In the genomic region with DNA sequence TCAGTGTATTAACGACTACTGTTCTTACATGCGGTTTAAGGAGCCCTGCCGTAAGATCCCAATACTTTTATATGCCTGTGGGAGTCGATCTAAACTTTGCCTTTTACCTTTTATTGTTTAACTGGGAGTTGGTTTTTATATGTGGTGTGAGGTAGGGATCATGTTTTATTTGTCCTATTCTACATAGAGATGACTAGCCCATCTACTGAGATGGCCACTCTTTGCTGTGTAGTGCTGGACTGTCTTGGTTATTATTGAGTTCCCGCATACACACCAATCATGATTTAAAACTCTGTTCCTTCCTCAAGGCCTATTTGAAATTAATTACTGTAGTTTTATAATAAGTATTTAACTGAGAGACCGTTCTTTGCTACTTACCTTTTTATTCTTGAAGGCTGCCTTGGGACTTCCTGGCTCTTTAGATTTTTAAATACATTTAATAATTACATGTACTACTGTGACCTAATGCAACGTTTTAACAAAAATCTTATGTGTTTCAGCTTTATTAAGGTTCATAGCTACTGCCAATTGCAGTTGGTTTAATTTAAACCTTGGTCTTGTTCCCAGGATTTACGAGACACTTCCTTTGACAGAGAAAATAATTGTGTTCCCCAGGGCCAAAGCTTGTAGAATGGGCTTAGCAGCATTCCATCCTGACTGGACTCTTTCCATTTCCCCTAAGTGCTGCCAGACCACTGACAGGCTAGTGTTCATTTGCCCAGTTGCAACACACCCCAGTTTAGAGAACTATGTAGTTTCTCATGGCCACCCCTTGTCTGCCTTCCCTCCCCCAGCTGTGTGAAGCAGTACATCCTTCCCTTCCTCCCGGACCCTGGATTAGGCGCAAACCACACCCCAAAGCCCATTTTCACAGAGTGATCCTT, we compare ENCODE assay signal across 9 mouse cellular contexts. TPM values are rescaled to one million over a fixed set of nuclear protein-coding genes. Genes with fewer than 3 reads are reported as not detected.
DNase-seq lines count a peak whose midpoint lies in the region; ATAC-seq lines count a peak whose summit lies in the region.
"Had no signal": no experiment of that assay in that cellular context is flagged by ENCODE, and none has a peak within 500 bp of the region (broad histone marks: within the 10 kb centered on the region; RNA-seq: fewer than 3 reads in every experiment).

No protein-coding gene starts in this region.

- peaks cover 14% of the 10 kb centered on the region for H3K4me1 ChIP-seq in limb, embryonic 10.5 days

- 0 out of 2 replicates have a peak, but pooled peaks have one; percentile 20 for ATAC-seq in frontal cortex, adult (ENCODE audit: low TSS enrichment)

- H3K27me3 ChIP-seq in limb, embryonic 10.5 days (ENCODE audit: low read depth, poor library complexity, severe bottlenecking): no peaks in the 10 kb centered on the region

- peaks cover 5% of the 10 kb centered on the region; the same call in 1 of the 2 replicates for H3K36me3 ChIP-seq in limb, embryonic 10.5 days

- no peak overlapping the region for H3K4me3 ChIP-seq in limb, embryonic 10.5 days

- 0 out of 2 replicates have a peak overlapping the region, but pooled peaks have one; percentile 47 for H3K27ac ChIP-seq in limb, embryonic 10.5 days
- H3K27ac ChIP-seq: macrophage had no signal

- DNase-seq in frontal cortex, postnatal 10 days (ENCODE audit: low spot score in 2 of 2): no peak
- peak; percentile 17 for DNase-seq in ovary, postnatal 14 days (ENCODE audit: low spot score)
- no peak for DNase-seq in ovary, postnatal 36 days (ENCODE audit: low spot score)
- no peak for DNase-seq in limb, embryonic 10.5 days (ENCODE audit: low spot score)
- DNase-seq in MN1 (ENCODE audit: low spot score): no peak
- no peak for DNase-seq in urinary bladder, adult 2 months (ENCODE audit: low spot score)
- no peak for DNase-seq in cerebellum, adult 9-11 months

- WGBS in limb, embryonic 10.5 days: 78% methylated on average over 10 of the region's 10 CpGs

- H3K9me3 ChIP-seq in limb, embryonic 10.5 days (replicated peaks): no peaks in the 10 kb centered on the region

RNA-seq across cellular contexts. Expression of a gene that starts 17.9 kb away (rescaled TPM):
- 0.08 TPM in 1 of 2 replicates, not detected in the other for polyA plus RNA-seq in limb, embryonic 10.5 days (2016; fragmentation: Nextera tagmentation; extraction: Ambion mirVana)
- polyA plus RNA-seq in urinary bladder, adult 2 months (2012; rRNA removed): 0.01 TPM in 1 of 2 replicates, not detected in the other

RNA-seq across cellular contexts. Expression of a gene that starts 57.5 kb away (rescaled TPM):
- 40.7 and 46.8 TPM in 2 replicates for polyA plus RNA-seq in limb, embryonic 10.5 days (2016; fragmentation: Nextera tagmentation; extraction: Ambion mirVana)
- polyA plus RNA-seq in urinary bladder, adult 2 months (2012; rRNA removed): 18.0 and 18.9 TPM in 2 replicates

RNA-seq across cellular contexts. Expression of a gene that starts 57.7 kb away (rescaled TPM):
- polyA plus RNA-seq in limb, embryonic 10.5 days (2016; fragmentation: Nextera tagmentation; extraction: Ambion mirVana): 40.1 and 42.9 TPM in 2 replicates
- 8.6 and 9.3 TPM in 2 replicates for polyA plus RNA-seq in urinary bladder, adult 2 months (2012; rRNA removed)
